Mouse (Mus musculus) brain, embryonic 14.5 days (tissue): ENCODE measurements at regions not wholly inside any gene's neighbourhood (a gene's known extent, or its start where the extent isn't known, plus 50 kb on each side); places are given as distances from the start of the nearest gene placed in this dataset.
"Not testable (repeated sequence)": the region's sequence is repeated elsewhere in the genome, so short reads cannot be mapped to it uniquely, and the experiment has no call there.

ENCODE experiments used
- DNase-seq: peaks from one replicate; pipeline ENCODE4 v3.0.0-alpha.2; 2011; ENCODE audit warnings: low read depth
- CTCF ChIP-seq: fragments of 200-500 bp; IDR thresholded peaks from 2 replicates; pipeline ENCODE4 v1.5.1; 2012; ENCODE audit warnings: inconsistent platforms, mild to moderate bottlenecking, moderate library complexity, borderline replicate concordance; ENCODE audit not compliant: insufficient read depth, insufficient read length; ENCODE audit errors: extremely low read depth
- POLR2A ChIP-seq: fragments of 200-500 bp; IDR thresholded peaks from 2 replicates; pipeline ENCODE4 v1.6.1; 2012; ENCODE audit warnings: mild to moderate bottlenecking, inconsistent platforms, borderline replicate concordance; ENCODE audit not compliant: poor library complexity, insufficient read depth, insufficient read length, severe bottlenecking; ENCODE audit errors: extremely low read depth

GRCm38 (mm10) chr1:149129767-149130287 lies 831.3 kb downstream of the Pla2g4a start:
- no peak for DNase-seq
- TF ChIP-seq POLR2A (no peak), CTCF (no peak)

GRCm38 (mm10) chr1:149129138-149129537 lies 832.0 kb downstream of the Pla2g4a start:
- DNase-seq, result no peak
- no peak for TF ChIP-seq POLR2A
- no peak for TF ChIP-seq CTCF

DNA sequence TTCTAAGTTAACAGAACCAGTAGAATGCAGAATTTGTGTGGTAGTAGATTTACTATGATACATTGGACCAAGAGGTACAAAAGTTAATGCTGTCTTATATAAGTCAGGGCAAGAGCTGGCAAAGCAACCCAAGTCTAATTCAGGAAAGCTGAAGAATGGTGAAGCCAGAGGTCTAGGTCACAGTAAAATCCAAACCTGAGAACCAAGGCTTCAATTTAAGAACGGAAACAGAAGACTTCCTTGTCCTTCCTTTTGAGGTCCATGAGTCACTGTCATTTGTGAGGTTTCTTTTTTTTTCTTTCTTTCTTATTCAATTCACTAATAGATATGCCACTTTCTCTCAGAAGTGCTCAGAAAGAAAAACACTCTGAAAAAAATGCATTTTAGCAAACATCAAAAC lies 833.4 kb downstream of the Pla2g4a start:
- no peak for TF ChIP-seq CTCF
- no peak for TF ChIP-seq POLR2A
- DNase-seq, result no peak

DNA sequence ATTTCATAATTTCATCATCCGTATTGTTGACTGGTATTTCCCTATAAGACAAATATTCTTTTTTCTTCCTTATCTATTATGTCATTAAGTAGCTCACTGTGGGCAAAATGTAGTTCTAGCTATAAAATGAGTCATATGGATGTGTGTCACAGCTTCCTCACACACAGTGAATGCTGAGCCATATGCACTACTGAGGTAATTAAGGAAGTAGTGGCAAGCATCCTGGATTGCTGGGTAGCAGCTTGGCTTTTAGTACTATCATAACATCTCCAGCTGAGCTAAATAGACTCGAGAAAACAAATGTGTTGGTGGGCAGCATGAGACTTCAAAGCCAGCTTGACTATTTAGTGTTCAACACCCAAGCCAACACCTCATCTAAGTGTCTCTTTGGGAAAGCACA lies 857.7 kb downstream of the Pla2g4a start:
- TF ChIP-seq POLR2A (no peak), CTCF (no peak)
- peak; percentile 66 for DNase-seq

- DNase-seq, result no peak
- TF ChIP-seq POLR2A, result no peak
- TF ChIP-seq CTCF, result no peak
Measured at GRCm38 (mm10) chr1:149097426-149097825, 863.7 kb downstream of the Pla2g4a start.

DNA sequence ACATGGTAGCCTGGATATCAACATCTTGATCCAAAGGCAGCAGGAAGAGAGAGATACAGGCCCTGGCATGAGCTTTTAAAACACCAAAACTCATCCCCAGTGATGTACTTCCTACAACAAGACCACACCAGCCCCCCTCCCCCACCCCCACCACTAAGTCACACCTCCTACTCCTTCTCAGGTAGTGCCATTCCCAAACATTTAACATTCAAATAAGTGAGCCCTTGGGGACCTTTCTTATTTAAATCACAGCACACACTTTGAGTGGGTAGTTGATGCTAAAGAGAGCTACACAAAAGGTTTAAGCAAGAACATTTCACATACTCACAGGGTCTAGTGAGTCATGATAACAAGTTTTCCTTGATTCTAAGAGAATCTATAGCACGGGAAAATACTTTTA lies 886.4 kb downstream of the Pla2g4a start:
- TF ChIP-seq POLR2A, result no peak
- TF ChIP-seq CTCF, result no peak
- no peak for DNase-seq

DNA sequence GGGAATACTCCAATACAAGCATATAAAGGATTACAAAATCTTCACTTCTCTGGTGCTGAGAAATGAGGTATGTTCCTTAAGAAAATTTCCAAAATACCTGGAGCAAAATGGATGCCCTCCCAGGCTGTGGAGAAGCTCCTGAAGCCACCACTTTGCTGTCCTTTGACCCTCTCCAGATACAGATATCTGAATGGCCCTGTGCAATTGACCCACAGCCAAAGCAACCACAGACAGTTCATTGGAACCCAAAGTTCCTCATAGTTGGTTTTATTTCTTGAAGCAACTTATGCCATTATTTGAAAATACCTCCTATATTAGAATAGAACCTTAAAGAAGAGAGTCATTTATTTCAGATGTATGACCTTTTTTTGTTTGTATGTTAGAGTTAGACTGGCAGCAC lies 891.5 kb downstream of the Pla2g4a start:
- no peak for TF ChIP-seq CTCF
- no peak for TF ChIP-seq POLR2A
- DNase-seq, result no peak

DNA sequence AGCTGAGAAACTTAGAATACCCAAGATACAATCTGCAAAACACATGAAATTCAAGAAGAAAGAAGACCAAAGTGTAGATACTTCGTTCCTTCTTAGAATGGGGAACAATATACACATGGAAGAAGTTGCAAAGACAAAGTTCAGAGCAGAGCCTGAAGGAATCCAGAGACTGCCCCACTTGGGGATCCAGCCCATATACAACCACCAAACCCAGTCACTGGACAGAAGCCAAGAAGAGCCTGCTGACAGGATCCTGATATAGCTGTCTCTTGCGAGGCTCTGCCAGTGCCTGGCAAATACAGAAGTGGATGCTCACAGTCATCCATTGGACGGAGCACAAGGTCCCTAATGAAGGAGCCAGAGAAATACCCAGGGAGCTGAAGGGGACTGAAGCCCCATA lies 898.1 kb downstream of the Pla2g4a start:
- not testable (repeated sequence) for DNase-seq

GRCm38 (mm10) chr1:149038188-149038967 lies 922.7 kb downstream of the Pla2g4a start:
- no peak for DNase-seq
- TF ChIP-seq CTCF, result no peak
- TF ChIP-seq POLR2A, result no peak

- no peak for DNase-seq
- TF ChIP-seq CTCF, result no peak
- TF ChIP-seq POLR2A, result no peak
Measured at GRCm38 (mm10) chr1:149028316-149028715, 932.8 kb downstream of the Pla2g4a start.

DNA sequence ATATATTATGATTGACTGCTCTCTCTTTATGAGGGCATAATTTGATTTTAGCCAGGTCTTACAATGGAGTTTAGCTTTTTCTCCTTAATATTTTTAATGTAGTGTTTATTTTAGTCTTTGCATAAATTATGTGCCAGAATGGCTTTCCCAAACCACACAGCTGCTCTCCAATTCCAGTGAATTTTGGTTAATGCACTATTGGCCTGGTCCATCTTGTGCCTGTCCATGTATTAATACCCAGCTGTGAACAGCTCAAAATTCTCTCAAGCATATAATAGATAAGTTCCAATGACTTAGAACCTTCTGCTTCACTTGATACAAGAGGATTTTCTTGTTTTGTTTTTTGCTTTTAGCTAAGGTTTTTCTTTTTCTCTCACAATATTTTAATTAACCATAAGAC lies 939.4 kb downstream of the Pla2g4a start:
- no peak for DNase-seq
- TF ChIP-seq CTCF, result no peak
- no peak for TF ChIP-seq POLR2A

GRCm38 (mm10) chr1:149021273-149021672 lies 939.8 kb downstream of the Pla2g4a start:
- DNase-seq, result no peak

More at GRCm38 (mm10) chr1:149021273-149021672, 939.8 kb downstream of the Pla2g4a start:
- TF ChIP-seq CTCF, result no peak
